Mouse (Mus musculus): ENCODE results near the gene Dchs1. TPM values are rescaled to one million over a fixed set of nuclear protein-coding genes. Genes with fewer than 3 reads are reported as not detected.

Dchs1 gene
- polyA plus RNA-seq, 1 experiment, result 0.17 TPM

GRCm38 (mm10) chr7:105795759-105796366 is 8.4 kb upstream of the Dchs1 start:
- no peak overlapping the region for H3K4me3 ChIP-seq (replicated peaks; ENCODE audit: control insufficient read depth, low read depth, low read length)
- H3K4me1 ChIP-seq (ENCODE audit: control insufficient read depth, insufficient read depth, low read length), result no peaks in the 10 kb centered on the region
- no peak overlapping the region for H3K27ac ChIP-seq (ENCODE audit: control insufficient read depth, insufficient read depth, low read depth, low read length, poor library complexity)
- TF ChIP-seq POLR2A (IDR thresholded peaks at IDR 0.05; ENCODE audit: borderline replicate concordance, control insufficient read depth, low read depth, low read length), result no peak
- no peak for TF ChIP-seq CTCF (IDR thresholded peaks at IDR 0.05; ENCODE audit: control insufficient read depth, insufficient read depth, low read length)
- WGBS, result 34% methylated on average over 7 of the region's 7 CpGs

GRCm38 (mm10) chr7:105793701-105794100 is 6.2 kb upstream of the Dchs1 start:
- H3K4me1 ChIP-seq (ENCODE audit: control insufficient read depth, insufficient read depth, low read length), result no peaks in the 10 kb centered on the region
- H3K4me3 ChIP-seq (replicated peaks; ENCODE audit: control insufficient read depth, low read depth, low read length), result no peak overlapping the region
- no peak overlapping the region for H3K27ac ChIP-seq (ENCODE audit: control insufficient read depth, insufficient read depth, low read depth, low read length, poor library complexity)
- no peak for TF ChIP-seq POLR2A (IDR thresholded peaks at IDR 0.05; ENCODE audit: borderline replicate concordance, control insufficient read depth, low read depth, low read length)
- TF ChIP-seq CTCF (IDR thresholded peaks at IDR 0.05; ENCODE audit: control insufficient read depth, insufficient read depth, low read length), result no peak
- WGBS, result 86% methylated on average over 7 of the region's 7 CpGs

- Histone ChIP-seq H3K27ac (ENCODE audit: control insufficient read depth, insufficient read depth, low read depth, low read length, poor library complexity) (no peak overlapping the region), H3K4me1 (ENCODE audit: control insufficient read depth, insufficient read depth, low read length) (no peaks in the 10 kb centered on the region), H3K4me3 (replicated peaks; ENCODE audit: control insufficient read depth, low read depth, low read length) (no peak overlapping the region)
- WGBS, result 83% methylated on average over 1 of the region's 1 CpGs
- no peak for TF ChIP-seq CTCF (IDR thresholded peaks at IDR 0.05; ENCODE audit: control insufficient read depth, insufficient read depth, low read length)
- TF ChIP-seq POLR2A (IDR thresholded peaks at IDR 0.05; ENCODE audit: borderline replicate concordance, control insufficient read depth, low read depth, low read length), result no peak
These were observed 3.7 kb upstream of the Dchs1 start for GRCm38 (mm10) chr7:105791147-105791546.

GRCm38 (mm10) chr7:105786506-105787284 is 759 bp downstream of the Dchs1 start:
- Histone ChIP-seq H3K4me3 (replicated peaks; ENCODE audit: control insufficient read depth, low read depth, low read length) (no peak overlapping the region), H3K4me1 (ENCODE audit: control insufficient read depth, insufficient read depth, low read length) (no peaks in the 10 kb centered on the region), H3K27ac (ENCODE audit: control insufficient read depth, insufficient read depth, low read depth, low read length, poor library complexity) (no peak overlapping the region)
- 32% methylated on average over 20 of the region's 20 CpGs for WGBS
- TF ChIP-seq POLR2A (IDR thresholded peaks at IDR 0.05; ENCODE audit: borderline replicate concordance, control insufficient read depth, low read depth, low read length), result no peak
- TF ChIP-seq CTCF (IDR thresholded peaks at IDR 0.05; ENCODE audit: control insufficient read depth, insufficient read depth, low read length), result no peak

- 64% methylated on average over 4 of the region's 4 CpGs for WGBS
- Histone ChIP-seq H3K4me3 (replicated peaks; ENCODE audit: control insufficient read depth, low read depth, low read length) (no peak overlapping the region), H3K4me1 (ENCODE audit: control insufficient read depth, insufficient read depth, low read length) (no peaks in the 10 kb centered on the region), H3K27ac (ENCODE audit: control insufficient read depth, insufficient read depth, low read depth, low read length, poor library complexity) (no peak overlapping the region)
- TF ChIP-seq CTCF (IDR thresholded peaks at IDR 0.05; ENCODE audit: control insufficient read depth, insufficient read depth, low read length) (no peak), POLR2A (IDR thresholded peaks at IDR 0.05; ENCODE audit: borderline replicate concordance, control insufficient read depth, low read depth, low read length) (no peak)
These were observed 2.9 kb downstream of the Dchs1 start for GRCm38 (mm10) chr7:105784556-105784955.

GRCm38 (mm10) chr7:105783861-105784260 is 3.6 kb downstream of the Dchs1 start:
- H3K4me3 ChIP-seq (replicated peaks; ENCODE audit: control insufficient read depth, low read depth, low read length), result no peak overlapping the region
- no peak overlapping the region for H3K27ac ChIP-seq (ENCODE audit: control insufficient read depth, insufficient read depth, low read depth, low read length, poor library complexity)
- no peaks in the 10 kb centered on the region for H3K4me1 ChIP-seq (ENCODE audit: control insufficient read depth, insufficient read depth, low read length)
- WGBS, result 63% methylated on average over 4 of the region's 4 CpGs
- TF ChIP-seq POLR2A (IDR thresholded peaks at IDR 0.05; ENCODE audit: borderline replicate concordance, control insufficient read depth, low read depth, low read length) (no peak), CTCF (IDR thresholded peaks at IDR 0.05; ENCODE audit: control insufficient read depth, insufficient read depth, low read length) (no peak)

GRCm38 (mm10) chr7:105778553-105779265 is 8.7 kb downstream of the Dchs1 start:
- 14% methylated on average over 4 of the region's 4 CpGs for WGBS
- Histone ChIP-seq H3K4me1 (ENCODE audit: control insufficient read depth, insufficient read depth, low read length) (peaks cover 6% of the 10 kb centered on the region; the same call in 1 of the 2 replicates), H3K27ac (ENCODE audit: control insufficient read depth, insufficient read depth, low read depth, low read length, poor library complexity) (no peak overlapping the region; the same call in 1 of the 2 replicates), H3K4me3 (replicated peaks; ENCODE audit: control insufficient read depth, low read depth, low read length) (no peak overlapping the region)
- TF ChIP-seq POLR2A (IDR thresholded peaks at IDR 0.05; ENCODE audit: borderline replicate concordance, control insufficient read depth, low read depth, low read length), result no peak
